Mouse (Mus musculus): ENCODE data around the gene Serpina12. TPM values are rescaled to one million over a fixed set of nuclear protein-coding genes. Genes with fewer than 3 reads are reported as not detected.

Gene Serpina12
- total RNA-seq, 1 experiment = 0.13 TPM

DNA sequence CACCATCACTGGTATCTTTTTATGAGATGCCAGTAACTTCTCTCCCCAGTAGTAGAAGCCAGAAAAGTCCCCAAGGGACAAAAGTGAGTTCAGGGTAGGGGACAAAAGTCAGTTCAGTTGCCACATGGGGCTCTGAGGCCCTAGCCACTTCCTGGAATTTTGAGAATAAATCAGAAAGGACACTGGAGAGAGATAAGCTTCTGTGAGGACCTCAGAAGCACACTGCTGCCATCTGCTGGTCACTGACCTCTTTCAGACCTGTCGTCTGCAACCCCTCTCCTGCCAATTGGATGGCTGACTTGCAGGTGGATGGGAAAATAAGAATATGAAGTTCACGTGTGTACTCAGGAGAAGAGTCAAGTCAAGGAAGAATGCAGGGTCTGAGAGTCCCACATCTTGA, 25.4 kb upstream of the Serpina12 start:
- no peak overlapping the region for H3K27ac ChIP-seq (ENCODE audit: insufficient read depth, low read depth, low read length, poor library complexity, severe bottlenecking)
- H3K4me3 ChIP-seq (ENCODE audit: insufficient read depth in 1 of 2, low read depth in 1 of 2, low read length in 2 of 2, poor library complexity in 1 of 2, severe bottlenecking in 1 of 2) = no peak overlapping the region
- peak; percentile 49 for DNase-seq (ENCODE audit: low read depth, low spot score)
- peaks cover 0 to under 1% of the 10 kb centered on the region in 2 experiments; a peak in 1 of 4 replicates for H3K4me1 ChIP-seq (ENCODE audit: control insufficient read depth in 2 of 2, insufficient read depth in 2 of 2, low read length in 2 of 2, poor library complexity in 1 of 2)
- H3K9ac ChIP-seq (ENCODE audit: insufficient read depth, low read depth, low read length, poor library complexity, severe bottlenecking) = no peak overlapping the region
- TF ChIP-seq ZNF384 (IDR thresholded peaks at IDR 0.05; ENCODE audit: low read depth, low read length) (no peak), ZC3H11A (IDR thresholded peaks at IDR 0.05; ENCODE audit: borderline replicate concordance, low read depth, low read length) (peak; percentile 34; the same call in 1 of the 2 replicates), HCFC1 (IDR thresholded peaks at IDR 0.05; ENCODE audit: borderline replicate concordance, insufficient read depth, low read length) (no peak), MAFK (IDR thresholded peaks at IDR 0.05; ENCODE audit: insufficient read depth, low read depth, low read length) (no peak), CHD2 (IDR thresholded peaks at IDR 0.05; ENCODE audit: low read depth, low read length) (no peak)
- no peaks in the 10 kb centered on the region for H3K9me3 ChIP-seq (ENCODE audit: control insufficient read depth, insufficient read depth, low read depth, low read length)
- no peaks in the 10 kb centered on the region for H3K36me3 ChIP-seq (ENCODE audit: control insufficient read depth, insufficient read depth, low read length, poor library complexity, severe bottlenecking)
- in situ Hi-C loops (cut with MboI; ENCODE audit: low sequenced_read_pairs in 2 of 2, unreplicated experiment in 2 of 2) = loop anchor here in 1 of 2 experiments (10.0 kb wide), 1 partner anchor 345 kb away; no protein-coding TSS in a partner anchor

GRCm38 (mm10) chr12:104067549-104067948, 23.3 kb upstream of the Serpina12 start:
- Histone ChIP-seq H3K4me3 (ENCODE audit: insufficient read depth in 1 of 2, low read depth in 1 of 2, low read length in 2 of 2, poor library complexity in 1 of 2, severe bottlenecking in 1 of 2) (no peak overlapping the region), H3K27ac (ENCODE audit: insufficient read depth, low read depth, low read length, poor library complexity, severe bottlenecking) (no peak overlapping the region), H3K36me3 (ENCODE audit: control insufficient read depth, insufficient read depth, low read length, poor library complexity, severe bottlenecking) (no peaks in the 10 kb centered on the region), H3K4me1 (ENCODE audit: control insufficient read depth in 2 of 2, insufficient read depth in 2 of 2, low read length in 2 of 2, poor library complexity in 1 of 2) (peaks cover 0 to 2% of the 10 kb centered on the region in 2 experiments; a peak in 1 of 4 replicates), H3K9me3 (ENCODE audit: control insufficient read depth, insufficient read depth, low read depth, low read length) (no peaks in the 10 kb centered on the region), H3K9ac (ENCODE audit: insufficient read depth, low read depth, low read length, poor library complexity, severe bottlenecking) (no peak overlapping the region)
- in situ Hi-C loops (cut with MboI; ENCODE audit: low sequenced_read_pairs in 2 of 2, unreplicated experiment in 2 of 2) = loop anchor here in 1 of 2 experiments (10.0 kb wide), 1 partner anchor 347 kb away; no protein-coding TSS in a partner anchor
- DNase-seq (ENCODE audit: low read depth, low spot score) = no peak
- no peak for TF ChIP-seq HCFC1 (IDR thresholded peaks at IDR 0.05; ENCODE audit: borderline replicate concordance, insufficient read depth, low read length)
- TF ChIP-seq CHD2 (IDR thresholded peaks at IDR 0.05; ENCODE audit: low read depth, low read length) = no peak
- TF ChIP-seq ZNF384 (IDR thresholded peaks at IDR 0.05; ENCODE audit: low read depth, low read length) = no peak
- no peak for TF ChIP-seq ZC3H11A (IDR thresholded peaks at IDR 0.05; ENCODE audit: borderline replicate concordance, low read depth, low read length)
- TF ChIP-seq MAFK (IDR thresholded peaks at IDR 0.05; ENCODE audit: insufficient read depth, low read depth, low read length) = no peak

- peak; percentile 70 for DNase-seq (ENCODE audit: low read depth, low spot score)
- TF ChIP-seq ZC3H11A (IDR thresholded peaks at IDR 0.05; ENCODE audit: borderline replicate concordance, low read depth, low read length) = no peak
- no peak for TF ChIP-seq ZNF384 (IDR thresholded peaks at IDR 0.05; ENCODE audit: low read depth, low read length)
- TF ChIP-seq CHD2 (IDR thresholded peaks at IDR 0.05; ENCODE audit: low read depth, low read length) = no peak
- no peak for TF ChIP-seq HCFC1 (IDR thresholded peaks at IDR 0.05; ENCODE audit: borderline replicate concordance, insufficient read depth, low read length)
- TF ChIP-seq MAFK (IDR thresholded peaks at IDR 0.05; ENCODE audit: insufficient read depth, low read depth, low read length) = no peak
- in situ Hi-C loops (cut with MboI; ENCODE audit: low sequenced_read_pairs in 2 of 2, unreplicated experiment in 2 of 2) = loop anchor here in 1 of 2 experiments (10.0 kb wide), 1 partner anchor 349 kb away; no protein-coding TSS in a partner anchor
- Histone ChIP-seq H3K36me3 (ENCODE audit: control insufficient read depth, insufficient read depth, low read length, poor library complexity, severe bottlenecking) (no peaks in the 10 kb centered on the region), H3K9me3 (ENCODE audit: control insufficient read depth, insufficient read depth, low read depth, low read length) (no peaks in the 10 kb centered on the region), H3K4me3 (ENCODE audit: insufficient read depth in 1 of 2, low read depth in 1 of 2, low read length in 2 of 2, poor library complexity in 1 of 2, severe bottlenecking in 1 of 2) (no peak overlapping the region), H3K4me1 (ENCODE audit: control insufficient read depth in 2 of 2, insufficient read depth in 2 of 2, low read length in 2 of 2, poor library complexity in 1 of 2) (peaks cover 0 to 2% of the 10 kb centered on the region in 2 experiments; a peak in 1 of 4 replicates), H3K27ac (ENCODE audit: insufficient read depth, low read depth, low read length, poor library complexity, severe bottlenecking) (no peak overlapping the region), H3K9ac (ENCODE audit: insufficient read depth, low read depth, low read length, poor library complexity, severe bottlenecking) (no peak overlapping the region)
These were observed 22.0 kb upstream of the Serpina12 start for GRCm38 (mm10) chr12:104066241-104066640.

GRCm38 (mm10) chr12:104064996-104065395, 20.8 kb upstream of the Serpina12 start:
- in situ Hi-C loops (cut with MboI; ENCODE audit: low sequenced_read_pairs in 2 of 2, unreplicated experiment in 2 of 2) = loop anchor here in 1 of 2 experiments (10.0 kb wide), 1 partner anchor 350 kb away; no protein-coding TSS in a partner anchor
- TF ChIP-seq ZNF384 (IDR thresholded peaks at IDR 0.05; ENCODE audit: low read depth, low read length) = no peak
- no peak for TF ChIP-seq ZC3H11A (IDR thresholded peaks at IDR 0.05; ENCODE audit: borderline replicate concordance, low read depth, low read length)
- no peak for TF ChIP-seq CHD2 (IDR thresholded peaks at IDR 0.05; ENCODE audit: low read depth, low read length)
- TF ChIP-seq HCFC1 (IDR thresholded peaks at IDR 0.05; ENCODE audit: borderline replicate concordance, insufficient read depth, low read length) = no peak
- no peak for TF ChIP-seq MAFK (IDR thresholded peaks at IDR 0.05; ENCODE audit: insufficient read depth, low read depth, low read length)
- H3K27ac ChIP-seq (ENCODE audit: insufficient read depth, low read depth, low read length, poor library complexity, severe bottlenecking) = no peak overlapping the region
- H3K9ac ChIP-seq (ENCODE audit: insufficient read depth, low read depth, low read length, poor library complexity, severe bottlenecking) = no peak overlapping the region
- no peak overlapping the region for H3K4me3 ChIP-seq (ENCODE audit: insufficient read depth in 1 of 2, low read depth in 1 of 2, low read length in 2 of 2, poor library complexity in 1 of 2, severe bottlenecking in 1 of 2)
- DNase-seq (ENCODE audit: low read depth, low spot score) = no peak
- no peaks in the 10 kb centered on the region for H3K9me3 ChIP-seq (ENCODE audit: control insufficient read depth, insufficient read depth, low read depth, low read length)
- no peaks in the 10 kb centered on the region for H3K36me3 ChIP-seq (ENCODE audit: control insufficient read depth, insufficient read depth, low read length, poor library complexity, severe bottlenecking)
- peaks cover 0 to 2% of the 10 kb centered on the region in 2 experiments; a peak in 1 of 4 replicates for H3K4me1 ChIP-seq (ENCODE audit: control insufficient read depth in 2 of 2, insufficient read depth in 2 of 2, low read length in 2 of 2, poor library complexity in 1 of 2)
